Mouse (Mus musculus): ENCODE results near the gene Zmynd8.

Zmynd8 gene

DNA sequence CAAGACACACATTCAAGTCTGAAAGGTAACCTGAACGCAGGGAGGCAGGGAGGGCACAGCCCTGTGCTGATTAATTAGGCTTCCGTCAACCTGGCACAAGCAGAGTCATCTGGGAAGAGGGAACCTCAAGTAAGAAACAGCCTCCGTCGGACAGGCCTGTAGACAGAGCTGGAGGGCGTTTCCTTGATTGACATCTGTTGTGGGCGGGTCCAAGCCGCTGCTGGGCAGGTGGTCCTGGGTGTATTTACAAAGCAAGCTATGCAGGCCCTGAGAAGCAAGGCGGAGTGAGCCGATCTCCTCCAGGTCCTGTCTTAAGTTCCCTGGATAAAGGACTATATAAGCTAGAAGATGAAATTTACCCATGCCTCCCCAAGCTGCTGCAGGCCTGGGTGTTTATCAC is 65.3 kb downstream of the Zmynd8 start:
- no peak for DNase-seq (ENCODE audit: low spot score in 2 of 2)

DNA sequence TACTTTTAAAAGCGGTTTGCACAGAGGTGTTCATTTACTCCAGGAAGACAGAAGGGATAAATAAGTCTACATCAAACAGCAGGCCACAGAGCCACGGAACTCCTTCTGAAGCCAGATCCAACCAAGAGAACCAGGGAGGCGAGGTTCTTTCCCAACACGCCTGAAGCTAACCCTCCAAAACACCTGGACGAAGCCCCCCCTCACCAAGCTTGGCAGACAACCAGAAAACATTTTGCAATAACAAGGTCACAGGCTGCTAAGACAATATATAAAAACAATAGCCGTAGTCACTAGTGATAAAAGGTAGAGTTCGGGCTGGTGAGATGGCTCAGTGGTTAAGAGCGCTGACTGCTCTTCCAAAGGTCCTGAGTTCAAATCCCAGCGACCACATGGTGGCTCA is 66.1 kb downstream of the Zmynd8 start:
- DNase-seq (ENCODE audit: low spot score in 2 of 2) = no peak

- DNase-seq (ENCODE audit: low spot score in 2 of 2) = no peak
These were observed 66.5 kb downstream of the Zmynd8 start for GRCm38 (mm10) chr2:165832295-165832694.

DNA sequence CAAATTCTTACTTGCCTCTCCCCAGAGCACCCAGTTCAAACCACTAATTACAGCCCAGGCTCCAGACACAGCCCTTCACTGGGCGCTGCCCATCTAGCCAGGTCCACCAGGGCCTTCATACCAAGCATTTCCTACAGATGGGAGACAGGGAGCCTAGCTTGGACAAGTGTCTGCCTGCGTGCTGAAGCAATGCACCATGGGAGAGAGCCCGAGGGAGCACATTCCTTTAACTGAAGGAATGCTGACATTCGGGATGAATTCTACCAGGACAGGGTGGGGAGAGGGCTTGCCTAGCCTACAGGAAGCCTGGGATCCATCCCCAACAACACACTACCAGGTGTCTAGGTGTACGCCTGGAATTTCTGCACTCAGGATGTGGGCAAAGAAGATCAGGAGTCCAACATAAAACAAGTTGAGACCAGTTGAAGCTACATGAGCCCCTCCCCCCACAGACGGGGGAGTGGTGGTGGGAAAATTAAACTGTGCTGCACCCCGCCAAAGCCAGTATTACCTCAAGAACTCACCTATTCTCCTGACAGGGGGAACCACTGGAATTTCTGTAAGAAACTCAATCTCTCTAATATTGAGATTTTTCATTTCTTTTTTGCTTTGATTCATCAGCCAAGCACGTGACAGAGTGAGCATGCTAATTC is 67.1 kb downstream of the Zmynd8 start:
- DNase-seq (ENCODE audit: low spot score in 2 of 2) = no peak

GRCm38 (mm10) chr2:165828770-165829169 is 70.0 kb downstream of the Zmynd8 start:
- DNase-seq (ENCODE audit: low spot score in 2 of 2) = no peak

DNA sequence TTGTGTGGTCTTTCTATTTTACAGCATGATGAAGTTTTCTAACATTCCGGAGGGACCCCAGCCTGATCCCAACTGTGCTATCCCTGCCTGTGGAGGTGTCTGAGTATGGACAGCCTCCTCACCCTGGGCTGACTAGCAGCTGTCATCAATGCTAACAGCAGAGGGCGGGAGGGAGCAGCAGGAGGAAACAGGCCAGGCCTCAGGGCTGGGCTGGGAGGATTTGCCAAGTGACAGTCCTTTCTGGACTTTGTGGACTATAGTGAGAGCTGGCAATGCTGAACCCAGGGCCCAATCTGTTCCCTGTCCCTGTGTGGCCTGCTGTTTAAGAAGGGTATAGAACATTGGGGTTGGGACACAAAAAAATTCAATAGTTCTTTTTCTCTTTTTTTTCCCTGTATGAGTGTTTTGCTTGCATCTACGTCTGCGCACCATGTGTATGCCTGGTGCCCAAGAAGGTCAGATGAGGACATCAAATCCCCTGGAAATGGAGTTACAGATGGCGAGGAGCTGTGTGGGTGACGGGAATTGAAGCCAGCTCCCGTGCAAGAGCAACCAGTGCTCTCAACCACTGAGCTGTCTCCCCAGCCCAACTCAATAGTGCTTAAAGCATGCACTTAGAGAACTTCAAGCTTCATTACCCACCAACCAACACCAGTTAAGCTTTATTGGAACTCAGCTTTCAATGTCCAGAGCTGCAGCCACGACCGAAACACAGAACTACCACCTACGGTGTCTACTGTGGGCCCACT is 72.7 kb downstream of the Zmynd8 start:
- DNase-seq (ENCODE audit: low spot score in 2 of 2) = peak; percentile 67 to 82

DNA sequence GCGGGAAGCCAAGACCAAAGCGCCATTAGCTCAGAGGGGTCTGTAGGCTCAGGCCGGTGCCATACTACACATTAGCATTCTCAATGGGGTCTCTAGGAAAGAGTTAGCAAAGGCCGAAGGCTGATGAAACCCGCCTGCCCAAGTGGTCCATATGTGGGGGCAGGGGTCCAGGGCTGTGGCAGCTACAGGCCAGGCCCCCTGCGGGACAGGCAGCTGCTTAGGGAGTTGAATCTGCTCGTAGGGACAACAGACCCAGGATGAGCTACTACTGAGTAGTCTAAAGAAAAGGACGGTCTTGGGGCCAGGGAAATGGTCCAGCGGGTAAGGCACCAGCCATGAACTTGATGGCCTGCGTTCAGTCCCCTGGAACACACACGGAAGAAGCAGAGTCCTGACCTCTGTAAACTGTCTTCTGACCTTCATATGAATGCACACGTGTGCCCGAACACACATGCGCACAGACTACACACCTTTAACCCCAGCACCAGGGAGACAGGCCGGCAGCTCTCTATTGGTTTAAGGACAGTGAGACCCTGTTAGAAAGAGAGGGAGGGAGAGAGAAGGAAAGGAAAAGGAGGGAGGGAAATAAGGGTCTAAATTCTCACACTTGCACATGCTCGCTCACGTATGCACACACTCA is 73.4 kb downstream of the Zmynd8 start:
- no peak for DNase-seq (ENCODE audit: low spot score in 2 of 2)

DNA sequence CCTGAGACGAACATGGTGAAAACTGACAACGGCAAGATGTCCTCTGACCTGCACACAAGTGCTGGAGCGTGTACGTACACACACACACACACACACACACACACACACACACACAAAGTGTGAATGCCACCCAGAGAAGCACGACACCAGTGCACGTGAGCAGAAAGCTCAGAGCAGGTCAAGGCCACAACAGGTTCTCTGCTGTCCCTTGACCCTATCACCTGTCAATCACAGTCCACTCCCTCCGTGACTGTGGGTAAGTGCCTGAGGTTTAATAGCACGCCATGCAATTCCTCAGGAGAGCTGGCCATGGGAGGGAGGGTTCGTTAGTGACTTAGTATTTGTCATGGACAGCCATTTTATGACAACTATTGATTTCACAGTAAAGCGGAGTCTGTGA is 74.0 kb downstream of the Zmynd8 start:
- DNase-seq (ENCODE audit: low spot score in 2 of 2) = no peak

DNA sequence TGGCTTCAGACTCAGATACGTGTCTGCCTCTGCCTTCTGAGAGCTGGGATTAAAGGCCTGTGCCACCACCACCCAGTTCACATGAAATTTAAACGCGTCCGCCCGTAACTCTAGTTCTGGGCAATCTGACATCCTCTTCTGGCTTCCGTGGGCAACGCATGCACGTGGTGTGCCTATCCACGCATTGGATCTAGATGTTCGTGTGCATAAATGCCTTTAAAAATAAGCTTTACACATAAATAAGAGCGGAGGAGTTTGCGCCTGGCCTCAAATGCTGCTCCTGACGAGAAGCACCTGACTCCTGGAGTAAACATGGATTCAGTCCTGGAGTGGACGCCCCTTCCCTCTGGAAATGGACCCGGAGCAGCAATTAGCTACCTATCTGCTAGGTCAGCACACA is 76.3 kb downstream of the Zmynd8 start:
- no peak for DNase-seq (ENCODE audit: low spot score in 2 of 2)

DNA sequence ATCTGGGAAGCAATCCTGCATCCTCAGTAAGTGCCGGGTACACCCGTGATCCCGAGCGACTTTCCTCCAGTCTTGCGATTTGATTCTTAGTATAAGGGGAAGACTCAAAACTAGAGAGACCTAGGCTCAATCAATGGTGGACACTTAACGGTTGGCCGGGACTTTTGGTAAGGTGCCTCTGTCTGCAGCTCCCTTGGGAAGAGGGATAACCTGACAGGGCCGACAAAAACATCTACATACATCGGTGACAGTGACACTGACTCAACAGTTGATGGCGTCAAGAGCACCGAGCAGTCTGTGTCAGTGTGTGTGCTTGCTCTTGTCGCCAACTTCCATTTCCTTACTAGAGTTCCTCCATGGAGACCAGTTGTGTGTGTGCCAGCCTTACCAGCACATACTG is 77.1 kb downstream of the Zmynd8 start:
- DNase-seq (ENCODE audit: low spot score in 2 of 2) = no peak

GRCm38 (mm10) chr2:165820504-165821095 is 78.2 kb downstream of the Zmynd8 start:
- no peak for DNase-seq (ENCODE audit: low spot score in 2 of 2)

- no peak for DNase-seq (ENCODE audit: low spot score in 2 of 2)
These were observed 78.7 kb downstream of the Zmynd8 start for GRCm38 (mm10) chr2:165820073-165820472.

DNA sequence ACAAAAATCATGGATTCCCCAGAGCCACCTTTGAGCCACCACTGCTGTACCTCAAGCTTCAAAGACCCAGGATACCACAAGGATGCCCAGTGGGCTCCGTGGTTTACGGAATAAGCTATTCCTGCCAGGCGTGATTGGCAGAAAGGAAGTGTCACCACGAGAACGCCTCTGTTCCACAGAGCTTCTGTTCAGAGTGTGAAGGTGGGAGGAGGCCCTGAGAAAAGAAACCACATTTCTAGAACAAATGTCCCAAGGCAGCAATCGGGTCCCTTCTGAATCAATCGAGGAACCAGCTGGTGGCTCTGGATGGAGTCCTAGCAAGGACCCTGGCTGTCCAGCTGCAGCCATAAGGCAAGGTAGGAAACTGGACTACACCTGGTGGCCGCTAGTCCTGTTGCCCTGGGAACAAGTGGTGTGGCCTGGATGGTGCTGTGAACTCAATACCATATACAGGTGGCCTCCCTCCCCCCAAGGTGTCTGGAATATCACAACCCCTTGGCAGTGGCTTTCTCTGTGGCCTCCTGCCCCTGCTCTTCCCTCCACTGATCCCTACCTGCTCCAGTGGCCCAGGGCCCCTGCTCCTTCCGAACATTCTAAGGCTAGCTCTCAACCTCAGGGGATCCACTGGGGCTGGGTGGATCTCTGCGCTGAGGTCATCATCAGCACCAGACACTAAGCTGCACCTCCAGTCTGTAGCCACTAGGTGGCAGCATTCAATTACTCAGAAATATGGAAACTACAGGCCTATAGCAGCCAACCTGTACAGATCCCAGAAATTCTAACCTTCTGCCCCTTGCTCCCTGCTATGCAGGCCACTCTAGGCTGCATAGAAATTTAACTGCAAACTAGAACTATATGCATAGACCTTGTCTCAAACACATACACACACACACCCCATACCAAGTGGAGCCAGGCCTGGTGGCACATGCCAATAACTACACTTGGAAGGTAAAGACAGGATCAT is 79.5 kb downstream of the Zmynd8 start:
- DNase-seq (ENCODE audit: low spot score in 2 of 2) = peak; percentile 70 to 86

DNA sequence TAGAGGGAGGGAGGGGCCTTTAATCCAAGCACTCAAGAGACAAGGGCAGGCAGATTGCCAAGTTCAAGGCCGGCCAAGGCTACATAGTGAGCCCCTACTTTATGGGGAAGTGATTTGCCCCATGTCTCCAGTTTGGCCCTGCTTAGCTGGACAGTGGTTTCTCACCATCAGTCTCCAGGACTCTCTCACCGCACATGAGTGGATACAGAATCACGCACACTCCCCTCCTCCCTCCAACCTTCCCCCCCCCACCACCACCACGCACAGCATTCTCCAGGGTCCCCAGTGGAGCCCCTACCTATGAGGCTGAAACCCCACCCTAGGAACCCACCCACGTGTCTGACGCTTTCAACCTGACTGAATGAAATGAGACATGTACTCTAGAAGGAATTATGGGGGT is 80.2 kb downstream of the Zmynd8 start:
- DNase-seq (ENCODE audit: low spot score in 2 of 2) = no peak

DNA sequence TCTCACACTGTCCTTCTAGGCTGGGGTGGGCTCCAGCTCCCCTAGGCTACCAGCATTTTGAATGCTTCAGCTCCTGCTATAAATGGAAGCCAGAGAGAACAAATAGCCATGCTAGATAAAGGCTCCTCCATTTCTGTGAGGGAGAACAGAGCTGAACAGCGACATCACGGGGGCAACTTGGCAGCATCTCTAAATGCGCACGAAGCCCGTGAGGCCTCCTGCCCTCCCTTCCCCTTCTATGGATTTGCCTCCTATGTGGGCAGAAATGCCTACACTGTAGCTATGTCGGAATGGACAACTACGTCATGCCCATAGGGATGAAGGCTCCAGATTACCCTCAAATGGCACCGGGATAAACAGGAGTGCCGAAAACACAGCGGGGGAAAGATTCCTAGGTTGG is 81.4 kb downstream of the Zmynd8 start:
- peak; percentile 64 for DNase-seq (ENCODE audit: low spot score in 2 of 2)

DNA sequence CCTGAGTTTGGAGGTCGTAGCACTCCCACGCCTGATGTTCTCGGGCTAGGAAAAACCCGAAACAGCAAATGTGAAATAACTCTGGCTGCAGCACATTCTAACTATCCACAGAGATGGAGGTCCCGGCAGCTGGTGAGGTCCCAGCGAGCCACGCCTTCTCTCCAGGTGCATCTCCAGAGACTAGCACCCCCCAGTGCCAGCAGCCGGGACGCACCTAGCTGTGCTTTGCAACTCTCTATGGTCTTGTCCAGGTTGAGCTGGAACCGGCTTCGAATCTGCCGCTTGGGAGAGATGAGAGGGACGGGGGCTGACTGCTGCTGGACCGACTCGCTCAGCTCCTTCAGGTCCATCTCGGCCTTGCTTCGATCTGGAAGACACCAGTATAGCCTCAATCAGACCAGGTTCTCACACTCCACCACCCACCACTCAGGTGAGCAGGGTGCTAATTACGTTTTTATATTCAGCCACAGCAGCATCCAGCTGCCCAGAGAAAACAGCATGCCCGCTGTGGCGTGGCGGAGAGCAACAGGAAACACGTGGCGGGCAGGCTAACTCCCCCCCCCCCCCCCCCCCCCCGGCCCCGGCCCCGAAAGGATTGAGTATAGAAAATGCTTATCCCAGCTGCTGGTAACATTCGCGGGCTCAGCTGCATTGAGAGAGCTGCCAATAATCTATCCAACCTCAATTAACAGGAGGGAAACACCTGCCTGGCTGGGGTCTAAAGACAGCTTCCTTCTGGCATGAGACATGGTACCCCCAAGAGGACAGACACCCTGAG is 83.5 kb downstream of the Zmynd8 start:
- DNase-seq (ENCODE audit: low spot score in 2 of 2) = no peak

- DNase-seq (ENCODE audit: low spot score in 2 of 2) = no peak
These were observed 85.9 kb downstream of the Zmynd8 start for GRCm38 (mm10) chr2:165812889-165813288.

GRCm38 (mm10) chr2:165811536-165811935 is 87.3 kb downstream of the Zmynd8 start:
- peak in 1 of 2 experiments; percentile 64 for DNase-seq (ENCODE audit: low spot score in 2 of 2)

- DNase-seq (ENCODE audit: low spot score in 2 of 2) = no peak
These were observed 88.8 kb downstream of the Zmynd8 start for GRCm38 (mm10) chr2:165809901-165810477.

DNA sequence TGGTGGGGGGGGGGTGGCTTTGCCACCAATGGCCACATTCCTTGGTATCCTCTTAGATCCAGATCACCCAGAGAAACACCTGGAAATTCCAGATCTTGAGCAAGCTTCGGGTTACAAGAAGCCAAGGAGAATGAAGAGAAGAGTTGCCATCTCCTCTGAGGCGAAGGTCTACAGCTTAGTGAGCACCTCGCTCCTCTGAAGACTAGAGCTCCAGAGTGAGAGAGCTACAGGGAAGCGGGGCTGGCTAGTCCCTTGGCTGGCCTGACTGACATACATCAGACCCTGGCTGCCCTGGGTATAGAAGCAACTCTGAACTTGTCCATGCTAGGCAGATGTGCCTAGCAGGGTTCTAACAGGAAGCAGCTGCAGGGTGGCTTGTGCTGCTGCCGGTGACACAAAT is 89.7 kb downstream of the Zmynd8 start:
- DNase-seq (ENCODE audit: low spot score in 2 of 2) = no peak

Data from frontal cortex, postnatal 36 days (tissue).